Mouse (Mus musculus) 416B (cell line): Measurements from ENCODE around the gene Sin3b.

Source experiments
- DNase-seq: peaks from one replicate; pipeline ENCODE4 v3.0.0; 2011; ENCODE audit warnings: low read depth

The Sin3b gene

DNA sequence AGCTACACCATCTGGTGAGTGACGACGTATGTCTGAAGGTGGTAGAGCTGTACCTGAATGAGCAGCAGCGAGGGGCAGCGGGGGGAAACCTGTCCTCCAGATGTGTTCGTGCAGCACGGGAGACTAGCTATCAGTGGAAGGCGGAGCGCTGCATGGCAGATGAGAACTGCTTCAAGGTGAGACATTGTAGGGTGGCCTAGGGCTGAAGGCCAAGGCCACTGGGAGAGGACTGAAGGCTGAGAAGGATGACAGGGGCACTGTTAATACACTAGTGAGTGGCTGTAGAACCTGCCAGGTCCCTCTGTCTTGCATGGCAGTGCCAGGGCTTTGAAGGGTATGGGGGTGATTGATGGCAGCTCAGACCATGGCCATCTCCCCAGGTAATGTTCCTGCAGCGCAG, 30.1 kb downstream of the Sin3b start:
- DNase-seq: no peak

DNA sequence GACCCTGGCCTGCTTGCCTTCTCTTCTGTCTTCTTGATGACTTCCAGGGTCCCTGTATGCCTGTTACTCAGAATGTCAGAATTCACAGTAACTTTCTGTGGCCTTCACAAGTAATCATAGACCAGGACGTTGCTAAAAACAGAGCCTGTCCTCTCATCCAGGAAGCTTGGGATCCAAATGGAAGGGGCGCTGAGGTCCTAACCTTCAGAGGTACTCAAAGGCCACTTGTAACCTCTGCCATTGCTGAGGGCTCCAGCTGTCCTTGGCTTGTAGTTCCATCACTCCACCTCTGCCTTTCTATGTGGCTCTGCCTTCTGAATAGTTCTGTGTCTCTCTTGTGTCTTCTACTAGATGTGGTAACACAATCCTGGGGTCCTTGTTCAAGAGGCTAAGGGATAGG, 30.7 kb downstream of the Sin3b start:
- DNase-seq: no peak

DNA sequence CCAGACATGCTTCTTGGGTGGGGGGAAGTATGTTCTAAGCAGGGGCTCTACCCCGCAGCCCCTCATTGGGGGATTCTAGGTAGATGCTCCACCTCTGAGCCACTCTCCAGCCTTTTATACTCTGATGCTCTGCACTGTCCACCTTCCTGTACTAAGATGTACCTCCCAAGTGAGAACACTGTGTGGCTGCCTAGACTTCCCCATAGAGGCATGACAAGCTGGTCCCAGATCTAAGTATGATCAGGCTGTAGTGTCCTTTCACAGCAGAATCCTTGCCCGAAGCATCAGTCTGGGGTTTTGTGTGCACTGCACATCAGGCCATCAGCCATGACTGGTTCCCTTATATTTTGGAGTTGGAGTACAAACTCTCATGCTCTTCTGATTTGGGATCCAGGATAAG, 32.9 kb downstream of the Sin3b start:
- no peak for DNase-seq

DNA sequence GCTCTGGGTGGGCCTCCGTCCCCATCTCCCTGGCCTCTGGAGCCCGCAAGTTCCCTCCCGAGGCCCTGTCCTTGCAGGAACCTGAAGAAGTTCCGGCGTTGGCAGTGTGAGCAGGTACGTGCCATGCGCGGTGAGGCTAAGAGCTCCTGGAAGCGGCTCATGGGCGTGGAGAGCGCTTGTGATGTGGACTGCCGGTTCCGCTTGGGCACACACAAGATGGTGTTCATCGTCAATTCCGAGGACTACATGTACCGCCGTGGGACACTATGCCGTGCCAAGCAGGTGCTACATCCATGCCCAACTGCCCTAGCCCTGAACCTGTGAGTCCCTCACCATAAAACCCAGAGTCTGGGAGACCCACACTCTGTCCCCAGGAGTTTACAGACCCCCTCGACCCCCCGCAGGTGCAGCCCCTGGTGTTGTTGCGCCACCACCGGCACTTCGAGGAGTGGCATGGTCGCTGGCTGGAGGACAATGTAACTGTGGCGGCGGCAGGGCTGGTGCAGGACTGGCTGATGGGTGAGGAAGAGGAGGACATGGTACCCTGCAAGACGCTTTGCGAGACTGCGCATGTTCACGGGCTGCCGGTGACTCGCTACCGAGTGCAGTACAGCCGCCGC, 33.8 kb downstream of the Sin3b start:
- no peak for DNase-seq

DNA sequence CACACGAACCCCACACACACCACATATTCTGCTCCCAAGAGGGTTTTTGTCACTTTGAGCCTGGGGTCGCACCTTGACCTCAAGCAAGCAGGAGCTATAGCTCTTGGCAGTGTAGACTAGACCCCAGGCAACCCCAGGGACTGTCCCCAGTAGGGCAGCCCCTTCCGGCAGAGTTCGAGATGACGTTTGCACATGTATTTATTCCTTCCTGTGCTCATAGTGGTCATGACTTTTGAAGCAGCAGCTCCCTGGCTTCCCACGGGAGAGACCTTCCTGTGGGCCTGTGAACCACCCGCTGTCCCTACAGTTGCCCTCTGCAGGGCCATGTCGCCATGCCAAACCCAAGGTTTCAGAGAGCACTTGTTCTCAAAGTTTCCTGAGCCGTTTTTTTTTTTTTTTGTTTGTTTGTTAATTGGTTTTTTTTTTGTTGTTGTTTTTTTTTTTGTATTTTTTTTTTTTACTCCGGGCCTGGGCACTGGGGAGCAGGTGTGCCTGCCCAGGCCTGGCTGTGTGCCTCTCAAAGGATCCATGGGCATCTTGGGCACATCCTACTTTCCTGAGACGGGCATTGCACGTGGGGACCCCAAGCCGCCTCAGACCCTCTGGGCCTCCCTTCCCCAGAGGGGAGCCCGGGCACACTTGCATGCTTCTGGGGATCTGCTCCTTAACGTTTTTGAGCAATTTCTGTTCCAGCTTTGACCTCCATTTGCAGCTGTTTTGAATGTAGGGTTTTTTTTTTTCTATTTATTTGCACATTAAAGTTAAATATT, 34.5 kb downstream of the Sin3b start:
- DNase-seq: no peak

DNA sequence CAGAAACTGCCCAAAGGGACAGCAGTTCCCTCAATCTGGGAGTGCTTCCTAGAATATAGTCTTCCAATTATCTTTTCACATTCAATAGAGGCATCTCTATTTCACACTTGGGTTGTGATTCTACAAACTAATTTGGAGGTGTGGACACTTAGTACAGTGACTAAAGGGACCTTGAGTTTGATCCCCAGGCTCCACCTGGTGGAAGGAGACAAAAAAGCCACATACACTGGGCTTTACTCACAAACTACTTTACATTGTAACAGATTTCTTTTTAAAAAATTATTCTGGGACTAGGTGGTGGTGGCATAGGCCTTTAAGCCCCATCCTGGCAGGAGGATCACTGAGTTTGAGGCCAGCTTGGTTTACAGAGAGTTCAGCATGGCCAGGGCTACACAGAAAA, 35.2 kb downstream of the Sin3b start:
- DNase-seq: peak; percentile 31

DNA sequence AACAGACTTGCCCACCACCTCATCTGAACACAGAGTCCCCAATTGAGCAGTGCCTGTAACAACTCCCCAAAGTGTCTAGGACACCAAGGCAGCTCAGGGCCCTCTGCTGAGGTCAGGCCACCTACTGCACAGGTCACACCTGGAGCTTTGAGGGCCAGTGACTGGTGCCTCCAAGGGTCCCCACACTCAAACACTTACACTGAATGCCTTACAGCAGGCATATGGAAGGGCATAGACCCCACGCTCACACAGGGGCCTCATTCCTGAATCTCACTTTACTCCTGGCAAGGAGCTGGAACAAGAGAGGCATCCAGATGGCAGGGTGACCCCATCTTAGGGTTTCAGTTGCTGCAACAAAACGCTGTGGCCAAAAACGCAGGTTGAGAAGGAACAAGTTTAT, 37.1 kb downstream of the Sin3b start:
- no peak for DNase-seq

DNA sequence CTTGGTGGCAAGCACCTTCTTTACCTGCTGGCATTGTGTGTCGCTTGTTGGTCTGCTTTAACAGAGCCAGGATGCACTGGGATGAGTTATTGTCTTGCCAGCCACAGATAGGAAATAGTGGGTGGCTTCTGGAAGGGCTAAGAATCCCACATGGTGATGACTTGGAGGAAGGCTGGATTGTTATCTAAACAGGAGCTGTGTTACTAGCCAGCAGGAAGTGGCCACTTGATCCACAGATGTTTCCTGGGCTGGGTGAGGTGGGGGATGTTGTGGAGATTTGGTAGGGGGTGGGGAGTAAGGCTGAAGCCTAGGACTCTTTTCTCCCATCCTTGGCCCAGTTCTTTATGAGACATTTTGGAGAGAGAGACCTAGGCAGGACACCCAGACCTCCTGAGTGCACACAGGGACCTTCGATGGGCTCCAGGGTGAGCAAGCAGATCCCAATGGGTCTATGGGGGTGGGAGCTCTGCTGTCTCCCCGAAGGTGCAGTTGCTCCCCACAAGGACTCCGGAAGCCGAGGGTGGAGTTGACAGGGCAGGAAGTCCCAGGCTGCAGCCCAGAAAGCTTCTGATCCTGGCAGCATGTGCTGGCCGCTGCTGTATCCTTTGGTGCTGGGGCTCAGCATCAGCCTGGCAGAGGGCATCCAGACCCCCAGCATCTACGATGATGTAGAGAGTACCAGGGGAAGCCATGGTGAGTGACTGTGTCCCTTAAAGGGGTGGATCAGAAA, 38.4 kb downstream of the Sin3b start, which contains the start of gene F2rl3:
Gene F2rl3, plus strand, starts transcription at position 559 of the 730 bp plus-strand sequence.
- peak; percentile 72 for DNase-seq

DNA sequence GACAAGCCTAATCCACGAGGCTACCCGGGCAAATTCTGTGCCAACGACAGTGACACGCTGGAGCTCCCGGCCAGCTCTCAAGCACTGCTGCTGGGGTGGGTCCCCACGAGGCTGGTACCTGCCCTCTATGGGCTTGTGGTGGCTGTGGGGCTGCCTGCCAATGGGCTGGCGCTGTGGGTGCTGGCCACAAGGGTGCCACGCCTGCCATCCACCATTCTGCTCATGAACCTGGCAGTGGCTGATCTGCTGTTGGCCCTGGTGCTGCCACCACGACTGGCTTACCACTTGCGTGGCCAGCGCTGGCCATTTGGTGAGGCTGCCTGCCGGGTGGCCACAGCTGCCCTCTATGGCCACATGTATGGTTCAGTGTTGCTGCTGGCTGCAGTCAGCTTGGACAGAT, 39.2 kb downstream of the Sin3b start:
- DNase-seq: no peak

DNA sequence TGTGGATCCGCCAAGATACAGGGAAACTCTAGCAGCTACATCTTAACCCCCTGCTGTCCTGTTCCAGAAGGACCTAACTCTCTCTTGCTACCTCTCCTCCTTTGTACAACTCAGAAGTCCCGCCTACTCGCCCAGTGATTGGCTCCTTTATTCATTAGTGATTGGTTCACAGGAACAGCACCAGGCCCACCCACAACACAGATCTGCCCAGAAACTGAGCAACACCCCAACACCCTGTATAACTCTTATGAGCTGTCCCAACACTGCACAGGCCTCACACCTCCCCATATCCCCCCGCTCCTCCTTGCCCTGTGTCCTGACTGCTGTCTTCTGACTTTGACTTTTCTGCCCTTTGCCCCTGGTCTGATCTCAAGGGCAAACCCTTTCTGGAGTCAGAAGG, 42.6 kb downstream of the Sin3b start:
- no peak for DNase-seq

DNA sequence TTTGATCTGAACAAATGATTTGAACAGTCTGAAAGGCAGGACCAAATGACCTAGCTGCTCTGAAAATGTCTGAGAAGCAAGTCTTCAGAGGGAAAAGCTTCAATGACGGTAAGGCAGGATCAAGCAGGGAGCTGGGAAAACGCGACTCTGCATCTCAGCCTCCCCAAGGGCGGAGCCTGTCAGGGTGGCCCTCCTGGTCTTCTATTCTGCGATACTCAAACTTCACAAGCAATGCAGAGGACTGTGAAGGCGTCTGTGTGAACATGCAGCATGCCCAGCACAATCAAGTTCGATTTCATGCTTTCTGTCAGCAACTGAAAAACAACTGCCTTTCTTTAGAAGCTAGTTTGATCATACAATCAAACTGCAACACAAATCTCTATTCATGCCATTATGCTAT, 43.7 kb downstream of the Sin3b start:
- no peak for DNase-seq

DNA sequence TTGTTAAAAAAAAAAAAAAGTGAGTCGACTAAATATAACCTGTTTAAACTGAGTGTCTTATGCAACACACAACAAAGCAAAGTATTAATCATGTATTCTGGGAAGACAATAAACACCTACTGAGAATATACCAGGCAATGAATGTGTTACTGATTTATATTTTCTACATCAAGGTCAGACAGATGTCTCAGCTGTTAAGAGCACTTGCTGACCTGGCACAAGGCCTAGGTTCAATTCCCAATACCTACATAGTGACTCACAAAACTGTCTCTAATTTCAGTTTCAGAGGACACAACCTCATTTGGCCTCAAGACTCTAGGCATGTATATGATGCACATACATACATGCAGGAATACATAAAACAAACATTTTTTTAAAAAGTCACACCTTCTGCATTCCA, 54.7 kb downstream of the Sin3b start:
- no peak for DNase-seq

DNA sequence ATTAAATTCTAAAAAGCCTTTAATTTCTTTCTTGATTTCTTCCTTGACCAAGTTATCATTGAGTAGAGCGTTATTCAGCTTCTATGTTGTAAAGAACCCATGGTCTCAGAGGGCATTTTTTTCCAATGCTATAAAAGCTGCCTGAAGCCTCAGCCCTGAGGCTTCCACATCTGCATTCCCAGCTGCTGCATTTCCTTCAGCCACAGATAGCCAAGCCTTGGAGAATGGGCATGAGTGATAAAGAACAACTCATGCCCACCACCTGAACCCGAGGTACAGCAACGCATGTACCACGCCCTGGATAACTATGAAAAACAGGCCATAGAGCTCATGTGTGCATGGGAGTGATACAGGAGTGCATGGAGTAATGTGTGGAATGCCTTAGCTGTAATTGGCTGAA, 57.6 kb downstream of the Sin3b start:
- DNase-seq: no peak

DNA sequence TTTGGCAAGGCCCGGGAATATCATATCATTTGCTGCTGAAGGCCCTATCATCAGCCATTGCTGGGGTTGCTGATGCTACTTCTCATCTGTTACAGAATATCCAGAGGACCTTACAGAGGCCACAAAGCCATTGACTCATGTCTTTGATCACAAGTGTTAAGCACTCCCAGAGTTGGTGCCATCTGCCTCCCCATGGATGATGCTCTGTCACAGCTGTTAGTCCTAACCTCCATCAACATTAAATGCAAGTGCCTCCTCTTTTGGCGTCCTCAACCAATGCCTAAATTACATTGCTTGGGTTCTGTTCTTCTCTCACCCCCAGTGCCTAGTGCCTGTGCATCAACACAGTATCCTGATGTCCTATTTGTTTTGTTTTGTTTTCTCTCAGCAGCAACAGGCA, 78.5 kb downstream of the Sin3b start:
- no peak for DNase-seq
